Mouse (Mus musculus): ENCODE results near the gene Cflar. TPM values are rescaled to one million over a fixed set of nuclear protein-coding genes. Genes with fewer than 3 reads are reported as not detected.
A peak's percentile ranks its signal among the peaks of the same experiment; 100 is the strongest.

Cflar gene
- total RNA-seq, 2 experiments from 2014 or later, result 40.9 to 45.7 TPM

DNA sequence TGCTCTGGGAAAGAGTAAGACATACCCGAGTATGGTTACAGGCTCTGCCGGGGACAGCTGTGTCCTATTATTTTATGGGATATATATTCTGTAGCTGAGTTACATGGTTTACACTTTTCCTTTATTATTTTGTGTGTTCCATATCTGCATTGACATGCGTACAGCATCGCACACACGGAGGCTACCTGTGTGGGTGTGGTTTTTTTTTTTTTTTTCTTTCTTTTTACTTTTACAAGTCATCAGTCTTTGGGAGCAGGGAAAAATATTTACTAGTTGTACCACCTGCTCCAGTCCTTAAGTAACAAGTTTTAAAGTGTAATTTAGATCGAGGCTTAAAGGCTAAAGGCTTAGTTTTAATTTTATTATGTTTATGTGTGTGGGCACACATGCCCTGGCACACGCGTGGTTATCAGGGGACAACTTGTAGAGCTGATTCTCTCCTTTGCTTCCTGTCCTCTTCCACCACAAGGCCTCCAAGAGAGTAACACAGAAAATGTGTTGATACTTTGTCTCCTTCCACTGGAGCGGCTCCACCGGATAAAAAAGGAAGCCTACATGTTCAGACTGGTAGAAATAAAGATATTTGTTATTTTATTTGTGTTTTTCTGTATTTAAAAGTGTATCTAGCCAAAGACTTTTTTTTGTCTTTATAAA, 470 bp upstream of the Cflar start:
- ATAC-seq (replicated peaks; ENCODE audit: low FRiP score, poor library complexity, severe bottlenecking), result peak; percentile 47

GRCm38 (mm10) chr1:58712076-58713061, 1.1 kb downstream of the Cflar start:
- peak; percentile 78 for ATAC-seq (replicated peaks; ENCODE audit: low FRiP score, poor library complexity, severe bottlenecking)

DNA sequence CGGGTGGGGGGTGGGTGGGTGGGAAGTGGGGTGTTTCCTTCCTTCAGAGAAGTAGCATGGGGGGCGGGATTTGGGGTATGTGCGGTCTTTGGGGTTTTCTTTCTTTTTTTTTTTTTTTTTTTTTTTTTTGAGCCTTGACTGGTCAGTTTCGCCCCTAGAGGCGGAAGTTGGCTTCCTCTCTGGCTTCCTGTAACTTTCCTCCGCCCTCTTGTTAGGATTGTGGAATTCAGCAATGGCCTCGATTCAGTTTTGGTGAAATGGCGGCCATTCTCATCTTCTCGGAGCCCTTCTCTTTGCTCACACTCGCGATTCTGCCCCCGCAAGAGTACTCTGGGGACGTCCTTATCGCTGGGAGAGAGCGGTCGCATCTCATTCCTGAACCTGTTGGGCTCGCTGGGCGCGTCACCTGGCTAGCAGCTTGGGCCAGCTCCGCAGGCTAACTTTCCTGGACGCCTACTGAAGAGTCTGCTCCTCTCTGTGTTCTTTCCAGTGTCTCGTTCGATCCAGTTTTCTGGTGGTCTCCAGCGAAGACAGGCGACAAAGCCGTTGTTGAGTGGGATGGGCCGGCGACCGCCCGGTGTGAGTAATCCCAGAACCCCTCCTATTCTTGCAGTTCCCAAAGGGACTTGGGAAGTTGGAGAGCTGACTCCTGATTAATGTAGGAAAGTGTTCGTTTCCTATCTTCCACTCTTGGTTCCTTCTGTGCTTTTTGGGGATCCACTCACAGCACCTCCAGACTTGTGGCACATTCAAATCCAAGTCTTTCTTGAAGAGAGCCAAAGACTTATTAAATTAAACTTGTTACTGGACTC, 2.0 kb downstream of the Cflar start:
- ATAC-seq (replicated peaks; ENCODE audit: low FRiP score, poor library complexity, severe bottlenecking), result peak; percentile 51

DNA sequence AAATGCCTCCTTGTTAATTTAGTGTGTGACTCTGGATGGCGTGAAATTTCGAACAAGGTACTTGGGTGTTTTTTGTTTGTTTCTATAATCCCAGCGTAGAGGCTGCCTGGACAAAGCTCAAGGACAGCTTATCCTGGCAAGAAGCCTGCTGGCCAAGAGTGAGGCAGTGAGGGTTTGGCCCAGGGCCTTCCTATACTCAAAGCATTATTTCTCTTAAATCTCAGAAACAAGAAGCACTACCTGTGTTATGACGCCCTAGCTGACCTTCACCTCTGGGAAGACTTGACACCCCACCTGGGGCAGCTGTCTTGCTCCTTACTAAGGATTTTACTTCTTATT, 2.6 kb downstream of the Cflar start:
- ATAC-seq (replicated peaks; ENCODE audit: low FRiP score, poor library complexity, severe bottlenecking), result no peak

GRCm38 (mm10) chr1:58714361-58714760, 3.1 kb downstream of the Cflar start:
- ATAC-seq (replicated peaks; ENCODE audit: low FRiP score, poor library complexity, severe bottlenecking), result no peak

DNA sequence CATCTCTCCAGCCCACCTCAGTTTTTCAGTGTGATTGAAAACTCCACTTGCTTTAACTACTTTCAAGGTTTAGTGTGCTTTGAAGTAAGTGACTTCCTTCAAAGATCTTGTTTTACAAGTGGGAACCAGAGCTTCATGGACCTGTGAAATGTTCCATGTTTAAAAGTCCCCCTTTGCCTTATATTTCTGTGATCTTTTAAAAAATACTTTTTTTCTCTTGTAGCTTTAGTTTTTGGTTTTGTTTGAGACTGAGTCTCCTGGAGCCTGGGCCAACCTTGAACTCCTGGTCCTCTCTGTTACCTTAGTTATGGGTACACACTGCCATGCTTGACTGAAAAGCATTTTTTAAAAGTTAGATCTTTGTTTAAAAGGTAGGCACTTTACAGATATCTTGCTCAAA, 4.2 kb downstream of the Cflar start:
- ATAC-seq (replicated peaks; ENCODE audit: low FRiP score, poor library complexity, severe bottlenecking), result no peak

DNA sequence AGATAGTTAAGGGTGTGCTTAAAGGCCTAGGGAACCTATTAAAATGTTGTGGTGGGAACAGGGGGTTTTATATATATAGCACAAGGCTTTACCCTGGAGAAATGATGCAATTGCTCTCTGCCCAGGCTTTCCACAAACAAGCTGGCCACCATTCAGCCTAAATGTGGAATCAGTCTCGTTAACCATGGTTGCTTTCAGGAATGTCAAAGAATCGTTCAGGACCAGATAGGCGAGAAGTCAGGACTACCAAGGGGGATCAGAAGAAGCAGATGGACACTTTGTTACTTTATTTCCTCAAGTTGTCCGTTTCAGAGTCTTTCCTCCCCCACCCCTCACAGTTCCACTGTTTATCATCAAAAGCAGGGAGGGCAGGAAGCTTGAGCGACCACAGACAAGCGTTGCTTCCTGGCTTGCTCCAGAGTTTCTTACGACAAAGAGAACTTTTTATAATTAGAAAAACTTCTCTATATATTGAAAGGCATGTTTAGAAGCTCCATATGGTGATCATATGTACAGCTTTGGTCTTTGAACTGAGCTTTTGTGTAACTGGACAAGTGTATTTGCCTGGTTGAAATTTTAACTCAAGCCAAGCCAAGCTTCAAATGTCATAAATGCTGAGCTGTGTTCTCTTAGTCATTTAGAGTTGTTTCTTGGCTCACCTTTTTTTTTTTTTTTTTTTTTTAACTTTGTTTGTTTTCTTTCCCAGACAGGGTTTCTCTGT, 5.0 kb downstream of the Cflar start:
- no peak for ATAC-seq (replicated peaks; ENCODE audit: low FRiP score, poor library complexity, severe bottlenecking)

- no peak for ATAC-seq (replicated peaks; ENCODE audit: low FRiP score, poor library complexity, severe bottlenecking)
Measured at GRCm38 (mm10) chr1:58716883-58717220, 5.5 kb downstream of the Cflar start.

GRCm38 (mm10) chr1:58717589-58718270, 6.4 kb downstream of the Cflar start:
- no peak for ATAC-seq (replicated peaks; ENCODE audit: low FRiP score, poor library complexity, severe bottlenecking)

DNA sequence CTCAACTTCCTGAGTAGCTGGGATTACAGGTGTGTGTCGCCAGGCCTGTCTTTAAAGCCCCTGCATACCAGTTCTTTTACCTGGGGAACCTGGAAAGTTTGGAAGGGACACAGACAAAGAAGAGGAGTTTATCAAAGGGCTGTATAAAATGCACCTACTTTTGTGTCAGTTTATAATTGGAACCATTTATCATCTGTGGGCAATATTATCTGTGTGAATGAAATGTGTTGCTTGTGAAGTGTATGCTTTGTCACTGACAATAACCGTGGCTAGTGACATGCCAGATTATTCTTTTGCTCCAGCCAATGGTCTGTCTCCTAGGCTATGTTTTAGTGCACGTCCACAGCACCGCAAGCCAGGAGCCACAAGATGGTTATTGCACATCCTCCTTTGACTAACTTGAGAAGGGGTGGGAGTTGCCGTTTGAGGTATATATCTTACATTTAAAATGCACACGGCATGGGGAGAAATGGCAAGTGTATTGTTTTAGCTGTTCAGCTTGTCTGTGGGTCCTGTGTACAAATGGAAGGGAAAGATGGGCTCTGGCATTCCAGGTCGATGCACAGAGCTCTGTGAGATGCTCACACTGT, 8.1 kb downstream of the Cflar start:
- ATAC-seq (replicated peaks; ENCODE audit: low FRiP score, poor library complexity, severe bottlenecking), result no peak

GRCm38 (mm10) chr1:58720090-58720489, 8.8 kb downstream of the Cflar start:
- no peak for ATAC-seq (replicated peaks; ENCODE audit: low FRiP score, poor library complexity, severe bottlenecking)

DNA sequence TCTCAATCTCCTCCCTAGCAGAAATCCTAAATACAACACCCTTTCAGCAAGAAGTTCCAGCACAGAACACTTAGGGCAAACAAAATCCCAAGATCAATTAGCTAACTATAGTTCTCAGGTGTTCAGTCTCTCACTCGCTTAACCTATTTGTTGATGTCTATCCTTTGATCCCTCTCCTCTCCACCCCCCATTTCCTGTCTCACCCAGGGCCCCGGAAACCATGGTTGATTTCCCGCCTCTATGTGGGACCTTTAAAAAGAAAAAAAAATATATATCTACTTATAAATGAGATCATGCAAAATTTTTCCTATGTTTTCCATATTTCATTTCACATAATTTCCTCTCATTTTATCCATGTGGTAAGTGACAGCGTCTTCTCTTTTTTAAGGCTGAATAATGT, 9.7 kb downstream of the Cflar start:
- no peak for ATAC-seq (replicated peaks; ENCODE audit: low FRiP score, poor library complexity, severe bottlenecking)

DNA sequence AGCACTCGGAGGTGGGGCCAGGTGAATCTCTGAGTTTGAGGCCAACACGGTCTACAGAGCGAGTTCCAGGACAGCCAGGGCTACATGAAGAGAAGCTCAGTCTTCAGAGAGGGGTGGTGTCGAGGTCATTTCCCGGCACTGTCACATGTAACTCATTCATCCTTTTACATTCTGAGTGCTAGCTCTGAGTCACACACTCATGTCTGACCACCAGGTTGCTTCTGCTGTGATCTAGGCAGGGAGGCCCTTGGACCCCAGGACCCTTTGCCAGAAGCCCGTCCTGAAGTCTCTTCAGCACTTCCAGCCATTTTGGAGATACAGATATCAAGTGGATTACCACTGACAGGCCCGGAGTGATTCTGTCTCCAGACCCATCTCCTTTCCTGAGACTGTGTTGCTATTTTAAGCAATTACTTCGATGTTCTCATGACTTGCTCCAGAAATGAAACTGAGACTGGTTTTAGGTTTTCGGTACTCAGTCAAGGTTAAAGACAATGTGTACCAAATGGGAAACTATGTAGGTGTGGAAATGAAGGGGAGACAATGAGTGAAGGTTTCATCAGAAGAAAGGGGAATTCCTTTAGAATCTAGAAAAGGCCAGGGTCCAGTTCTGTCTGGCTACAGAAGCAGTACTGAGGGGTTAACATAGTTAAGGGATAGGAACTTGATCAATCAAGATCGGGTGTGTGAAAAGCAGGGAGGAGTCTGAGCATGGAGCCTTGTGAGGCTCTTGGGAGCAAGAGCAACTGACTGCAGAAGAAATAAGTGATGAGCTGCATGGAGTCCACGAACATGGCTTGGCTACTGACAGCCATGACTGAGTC, 11.0 kb downstream of the Cflar start:
- ATAC-seq (replicated peaks; ENCODE audit: low FRiP score, poor library complexity, severe bottlenecking), result no peak

DNA sequence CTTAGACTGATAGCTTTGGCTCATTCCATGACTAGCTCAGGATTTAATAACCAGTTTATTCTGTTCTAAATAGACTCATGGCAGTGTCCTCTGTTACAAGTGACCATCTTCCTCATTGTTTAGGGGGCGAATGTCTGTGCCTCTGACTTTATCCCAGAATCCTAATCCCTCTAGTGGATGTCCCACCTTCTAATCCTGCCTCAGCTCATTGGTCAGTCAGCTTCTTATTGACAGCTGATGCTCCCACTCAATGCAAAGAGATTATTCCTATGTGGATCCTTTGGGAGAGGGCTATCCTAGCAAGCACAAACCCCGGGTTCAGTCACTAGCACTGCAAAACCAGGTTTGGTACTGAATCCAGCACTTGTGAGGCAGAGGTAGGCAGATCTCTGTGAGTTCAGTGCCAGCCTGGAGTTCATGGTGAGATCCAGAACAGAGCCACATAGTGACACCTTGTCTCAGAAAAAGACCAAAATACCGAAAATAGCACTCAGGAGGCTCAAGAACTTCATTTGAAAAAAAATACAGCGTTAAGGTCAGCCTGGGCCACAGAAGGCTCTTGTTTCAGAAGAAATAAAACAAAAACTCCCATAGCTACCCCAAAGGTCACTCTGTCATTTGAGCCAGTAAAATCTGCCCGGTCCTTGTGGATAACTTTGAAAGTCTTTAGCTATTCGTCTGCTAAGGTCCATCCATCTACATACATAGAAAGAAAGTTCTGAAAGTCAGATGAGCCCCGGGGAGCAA, 11.9 kb downstream of the Cflar start:
- no peak for ATAC-seq (replicated peaks; ENCODE audit: low FRiP score, poor library complexity, severe bottlenecking)

GRCm38 (mm10) chr1:58723809-58724405, 12.6 kb downstream of the Cflar start:
- no peak for ATAC-seq (replicated peaks; ENCODE audit: low FRiP score, poor library complexity, severe bottlenecking)

DNA sequence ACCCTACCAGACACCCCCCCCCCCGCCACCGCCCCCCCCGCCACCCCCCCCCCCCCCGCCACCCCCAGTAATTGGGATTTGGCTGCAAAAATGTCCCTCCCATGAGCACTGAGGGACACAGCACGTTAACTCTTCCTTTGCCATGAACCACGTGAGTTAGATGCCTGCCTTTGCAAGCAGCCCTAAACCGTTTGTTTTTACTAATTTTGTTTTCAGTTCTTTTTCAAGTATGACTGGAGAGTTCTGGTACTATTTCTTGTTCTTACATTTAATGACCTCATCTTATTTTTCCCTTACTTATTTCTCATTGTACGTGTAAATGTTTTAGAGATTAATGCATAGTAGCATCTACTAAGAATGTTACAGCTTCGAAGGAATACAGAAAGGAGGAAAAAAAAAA, 13.2 kb downstream of the Cflar start:
- no peak for ATAC-seq (replicated peaks; ENCODE audit: low FRiP score, poor library complexity, severe bottlenecking)

DNA sequence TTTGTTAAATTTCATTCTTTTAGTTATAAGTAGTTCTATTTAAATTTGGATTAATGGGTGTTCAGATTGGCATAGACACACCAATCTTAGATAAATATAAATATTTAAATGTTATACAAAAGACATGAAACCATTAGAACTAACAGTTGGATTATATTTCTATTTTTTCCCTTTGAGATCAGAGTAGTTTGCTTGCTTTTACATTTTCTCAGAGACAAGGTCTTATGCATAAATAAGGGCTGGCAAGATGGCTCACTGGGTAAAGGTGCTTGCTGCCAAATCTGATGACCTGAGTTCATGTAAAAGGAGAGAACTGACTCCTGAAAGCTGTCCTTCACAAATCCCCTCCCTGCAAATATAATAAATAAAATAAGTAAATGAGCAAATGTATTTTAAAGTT, 13.8 kb downstream of the Cflar start:
- no peak for ATAC-seq (replicated peaks; ENCODE audit: low FRiP score, poor library complexity, severe bottlenecking)

All from erythroid progenitor cell, adult 5-6 weeks (primary cell).